Mouse (Mus musculus): ENCODE measurements around the gene Spata32.
A peak's percentile ranks its signal among the peaks of the same experiment; 100 is the strongest.

The Spata32 gene

GRCm38 (mm10) chr11:103173771-103174344 lies 44.4 kb downstream of the Spata32 start:
- DNase-seq (ENCODE audit: low spot score in 2 of 2): peak in 1 of 2 experiments; percentile 13

GRCm38 (mm10) chr11:103173041-103173770 lies 45.0 kb downstream of the Spata32 start:
- peak in 1 of 2 experiments; percentile 12 for DNase-seq (ENCODE audit: low spot score in 2 of 2)

GRCm38 (mm10) chr11:103172392-103173040 lies 45.7 kb downstream of the Spata32 start:
- DNase-seq (ENCODE audit: low spot score in 2 of 2): no peak

GRCm38 (mm10) chr11:103171703-103172391 lies 46.4 kb downstream of the Spata32 start:
- DNase-seq (ENCODE audit: low spot score in 2 of 2): peak in 1 of 2 experiments; percentile 32

GRCm38 (mm10) chr11:103171286-103171620 lies 47.0 kb downstream of the Spata32 start:
- DNase-seq (ENCODE audit: low spot score in 2 of 2): no peak

- DNase-seq (ENCODE audit: low spot score in 2 of 2): peak; percentile 71 to 86
Observed at GRCm38 (mm10) chr11:103170494-103171285, 47.5 kb downstream of the Spata32 start, which contains the start of gene Fmnl1. TSS of gene Fmnl1 (plus strand) at chr11:103171107.

- DNase-seq (ENCODE audit: low spot score in 2 of 2): no peak
Observed at GRCm38 (mm10) chr11:103170111-103170493, 48.1 kb downstream of the Spata32 start.

- DNase-seq (ENCODE audit: low spot score in 2 of 2): no peak
Observed at GRCm38 (mm10) chr11:103169664-103170063, 48.6 kb downstream of the Spata32 start.

- peak; percentile 73 to 84 for DNase-seq (ENCODE audit: low spot score in 2 of 2)
Observed at GRCm38 (mm10) chr11:103168690-103169390, 49.4 kb downstream of the Spata32 start.

GRCm38 (mm10) chr11:103164391-103164790 lies 53.8 kb downstream of the Spata32 start:
- peak; percentile 24 to 60 for DNase-seq (ENCODE audit: low spot score in 2 of 2)

- DNase-seq (ENCODE audit: low spot score in 2 of 2): peak in 1 of 2 experiments; percentile 37
Observed at GRCm38 (mm10) chr11:103162132-103162531, 56.1 kb downstream of the Spata32 start.

- DNase-seq (ENCODE audit: low spot score in 2 of 2): peak in 1 of 2 experiments; percentile 13
Observed at GRCm38 (mm10) chr11:103161449-103161848, 56.8 kb downstream of the Spata32 start.

- no peak for DNase-seq (ENCODE audit: low spot score in 2 of 2)
Observed at GRCm38 (mm10) chr11:103160738-103161137, 57.5 kb downstream of the Spata32 start.

- DNase-seq (ENCODE audit: low spot score in 2 of 2): peak; percentile 93 to 99
Observed at GRCm38 (mm10) chr11:103158621-103159478, 59.4 kb downstream of the Spata32 start.
